Mouse (Mus musculus) kidney, adult 2 months (tissue): ENCODE results near the gene Mbd3. TPM values are rescaled to one million over a fixed set of nuclear protein-coding genes. Genes with fewer than 3 reads are reported as not detected.
A peak's percentile ranks its signal among the peaks of the same experiment; 100 is the strongest.

Source experiments
- DNase-seq: peaks from one replicate; pipeline ENCODE4 v3.0.0; 2021
- H3K27ac ChIP-seq: fragments of 200-500 bp; 2 replicates; pipeline ENCODE4 v1.5.1; 2012; ENCODE audit warnings: low read depth, low read length, control low read depth, inconsistent platforms; ENCODE audit not compliant: insufficient read depth
- H3K27me3 ChIP-seq: fragments of 200-500 bp; replicated peaks from 2 replicates; pipeline ENCODE4 v1.6.1; 2012; ENCODE audit warnings: mild to moderate bottlenecking, moderate library complexity, low read length, inconsistent platforms; ENCODE audit not compliant: control insufficient read depth, insufficient read depth
- H3K36me3 ChIP-seq: fragments of 200-500 bp; 2 replicates; pipeline ENCODE4 v1.6.1; 2012; ENCODE audit warnings: mild to moderate bottlenecking, moderate library complexity, low read length, inconsistent platforms; ENCODE audit not compliant: control insufficient read depth, insufficient read depth
- H3K4me1 ChIP-seq: fragments of 200-500 bp; 2 replicates; pipeline ENCODE4 v1.6.1; 2011; ENCODE audit warnings: low read length; ENCODE audit not compliant: control insufficient read depth, insufficient read depth
- H3K4me3 ChIP-seq: fragments of 200-500 bp; 2 replicates; pipeline ENCODE4 v1.5.1; 2011; ENCODE audit warnings: mild to moderate bottlenecking, low read depth, low read length, control low read depth; ENCODE audit not compliant: insufficient read depth
- CTCF ChIP-seq: fragments of 200-500 bp; conservative IDR thresholded peaks from 2 replicates; pipeline ENCODE4 v1.5.1; 2011; ENCODE audit warnings: low read depth, mild to moderate bottlenecking, control low read depth, low read length, moderate library complexity, mixed read lengths; ENCODE audit not compliant: insufficient read depth, insufficient read length
- POLR2A ChIP-seq: fragments of 200-500 bp; IDR thresholded peaks from one replicate; pipeline ENCODE4 v1.6.1; 2011; ENCODE audit warnings: low read depth, low read length, control low read depth
- WGBS: fragments of 180-500 bp; shearing (Covaris S2); methylation state at CpG from one replicate; pipeline ENCODE4 v1.1.7; 2018; 5-methylcytosine and 5-hydroxymethylcytosine counted together
- polyA plus RNA-seq: library from polyadenylated mRNA; depleted of rRNA; stranded (reverse); fragments of >200 nt; gene quantifications from 2 replicates; pipeline ENCODE4 v1.2.3, GENCODE M21; 2012

Gene Mbd3
- polyA plus RNA-seq, 1 experiment: 143 TPM

DNA sequence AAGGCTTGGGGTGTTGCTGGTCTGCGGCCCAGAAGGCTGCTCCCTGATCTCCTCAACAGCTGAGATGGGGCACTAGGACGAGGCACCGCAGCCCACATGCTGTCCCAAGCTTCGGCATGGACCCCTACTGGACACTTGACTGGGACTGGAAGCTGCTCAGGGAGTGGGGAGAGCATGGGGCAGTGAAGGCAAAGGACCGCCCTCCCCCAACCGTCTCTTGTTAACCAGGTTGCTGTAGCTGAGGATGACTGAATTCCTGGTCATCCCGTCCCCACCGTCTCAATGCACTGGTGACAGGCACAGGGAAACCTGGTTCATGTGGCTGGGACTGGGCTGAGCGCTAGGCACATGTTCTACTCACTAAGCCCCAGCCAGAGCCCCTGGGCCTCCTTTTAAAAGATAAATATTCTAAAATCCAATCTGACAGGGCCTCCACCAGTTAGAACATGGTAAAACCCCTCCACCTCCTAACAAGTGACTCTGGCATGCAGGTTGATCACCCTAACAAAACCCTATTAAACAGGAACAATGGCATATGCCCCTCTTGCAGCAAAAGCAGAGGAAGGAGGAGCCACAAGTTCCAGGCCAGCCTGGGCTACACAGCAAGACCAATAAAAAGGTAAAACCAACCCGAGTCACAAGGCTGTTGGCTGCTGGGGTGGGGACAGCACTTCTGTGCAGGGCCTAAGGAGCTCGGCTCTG lies 2.4 kb downstream of the Mbd3 start:
- Histone ChIP-seq H3K27me3 (no peaks in the 10 kb centered on the region), H3K4me1 (peaks cover 23% of the 10 kb centered on the region), H3K4me3 (no peak overlapping the region), H3K36me3 (no peaks in the 10 kb centered on the region; the same call in none of the 2 replicates), H3K27ac (no peak overlapping the region)
- TF ChIP-seq POLR2A: no peak
- TF ChIP-seq CTCF: no peak
- WGBS: 82% methylated on average over 11 of the region's 11 CpGs
- no peak for DNase-seq

DNA sequence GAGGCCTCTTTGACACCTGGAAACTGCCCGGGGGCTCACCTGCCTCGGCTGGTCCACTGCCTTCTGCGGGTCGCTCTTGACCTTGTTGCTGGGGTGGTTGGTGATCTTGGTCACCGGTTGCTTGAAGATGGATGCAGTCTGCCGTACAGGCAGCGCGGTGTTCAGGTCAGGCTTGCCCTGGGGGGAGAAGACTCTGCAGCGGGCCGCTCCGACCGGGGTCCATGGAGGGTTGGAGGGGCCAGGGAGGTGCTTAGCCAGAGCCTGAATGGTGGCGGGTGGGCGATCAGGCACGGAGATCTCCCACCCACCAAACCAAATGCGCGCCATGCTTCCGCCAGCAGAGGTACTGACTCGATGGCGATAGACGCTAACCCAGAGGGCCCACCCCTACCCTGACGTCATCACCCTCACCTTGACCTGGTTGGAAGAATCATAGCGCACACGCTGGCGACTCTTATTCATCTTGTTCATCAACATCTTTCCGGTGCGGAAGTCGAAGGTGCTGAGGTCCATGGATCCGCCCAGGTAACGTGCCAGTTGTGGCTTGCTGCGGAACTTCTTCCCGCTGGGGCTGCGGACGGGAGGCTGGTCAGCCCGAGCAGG lies 4.2 kb downstream of the Mbd3 start:
- Histone ChIP-seq H3K27me3 (no peaks in the 10 kb centered on the region), H3K4me3 (no peak overlapping the region), H3K36me3 (no peaks in the 10 kb centered on the region; the same call in 1 of the 2 replicates), H3K27ac (no peak overlapping the region), H3K4me1 (peaks cover 21% of the 10 kb centered on the region)
- DNase-seq: no peak
- no peak for TF ChIP-seq CTCF
- no peak for TF ChIP-seq POLR2A
- WGBS: 91% methylated on average over 35 of the region's 35 CpGs

DNA sequence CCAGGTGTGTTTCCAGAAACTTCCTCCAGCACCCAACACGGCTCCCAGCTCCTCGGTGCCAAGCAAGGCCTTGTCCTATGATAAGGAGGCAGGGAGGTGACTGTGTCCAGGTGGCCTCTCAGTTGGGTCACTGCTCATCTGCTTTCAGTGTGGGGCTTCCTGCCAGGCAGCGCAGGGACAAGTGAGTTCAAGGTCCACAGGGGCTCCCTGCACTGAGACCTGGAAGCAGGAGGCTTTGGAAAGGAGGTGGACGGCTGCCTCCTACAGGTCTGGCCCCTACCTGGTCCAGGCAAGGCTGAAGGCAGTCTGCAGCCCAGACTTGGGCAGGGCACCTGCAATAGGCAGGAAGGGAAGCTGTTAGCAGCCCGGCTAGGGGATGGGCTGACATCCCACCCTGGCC lies 6.7 kb downstream of the Mbd3 start:
- Histone ChIP-seq H3K27ac (no peak overlapping the region), H3K36me3 (no peaks in the 10 kb centered on the region; the same call in 1 of the 2 replicates), H3K4me3 (no peak overlapping the region), H3K4me1 (peaks cover 22% of the 10 kb centered on the region), H3K27me3 (no peaks in the 10 kb centered on the region)
- WGBS: 63% methylated on average over 5 of the region's 5 CpGs
- TF ChIP-seq CTCF (no peak; the same call in 1 of the 2 replicates), POLR2A (no peak)
- DNase-seq: peak; percentile 81

GRCm38 (mm10) chr10:80390697-80391096 lies 8.7 kb downstream of the Mbd3 start:
- 55% methylated on average over 9 of the region's 9 CpGs for WGBS
- peak; percentile 71 for DNase-seq
- no peaks in the 10 kb centered on the region; the same call in 1 of the 2 replicates for H3K36me3 ChIP-seq
- no peak overlapping the region for H3K27ac ChIP-seq
- peaks cover 20% of the 10 kb centered on the region; the same call in 1 of the 2 replicates for H3K4me1 ChIP-seq
- no peak overlapping the region for H3K4me3 ChIP-seq
- no peaks in the 10 kb centered on the region for H3K27me3 ChIP-seq
- TF ChIP-seq CTCF (no peak), POLR2A (no peak)

- Histone ChIP-seq H3K4me3 (no peak overlapping the region), H3K36me3 (no peaks in the 10 kb centered on the region), H3K27me3 (no peaks in the 10 kb centered on the region), H3K4me1 (peaks cover 20% of the 10 kb centered on the region; the same call in 1 of the 2 replicates), H3K27ac (no peak overlapping the region)
- TF ChIP-seq CTCF (no peak), POLR2A (no peak)
- WGBS: 52% methylated on average over 4 of the region's 4 CpGs
- DNase-seq: peak; percentile 45
Measured at GRCm38 (mm10) chr10:80389185-80389708, 10.1 kb downstream of the Mbd3 start.

GRCm38 (mm10) chr10:80388731-80389130 lies 10.6 kb downstream of the Mbd3 start:
- 32% methylated on average over 2 of the region's 2 CpGs for WGBS
- no peak overlapping the region for H3K4me3 ChIP-seq
- no peak overlapping the region for H3K27ac ChIP-seq

DNA sequence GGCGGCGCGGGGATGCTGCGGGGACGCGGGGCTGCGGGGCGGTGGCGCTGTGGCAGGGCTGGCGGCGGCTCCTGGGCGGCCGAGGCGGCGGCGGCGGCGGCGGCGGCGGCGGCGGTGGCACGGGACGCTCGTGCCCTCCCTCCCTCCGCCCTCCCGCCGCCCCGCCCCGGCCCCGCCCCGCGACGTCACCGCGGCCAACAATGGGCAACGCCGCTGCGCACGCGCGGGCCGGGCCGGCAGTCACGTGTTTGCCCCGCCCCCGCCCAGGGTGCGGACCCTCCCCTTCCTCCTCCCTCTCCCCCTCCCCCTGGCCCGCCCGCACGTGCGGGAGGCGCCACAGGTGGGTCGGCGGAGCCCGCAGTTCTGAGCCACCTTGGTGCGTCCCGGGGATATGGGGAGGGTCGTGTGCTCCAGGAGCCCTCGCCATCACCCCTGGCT lies 11.8 kb downstream of the Mbd3 start, which contains the start of gene Mex3d:
Gene Mex3d (minus strand): TSS at position 138 of the 438 bp plus-strand sequence.
- H3K36me3 ChIP-seq: no peaks in the 10 kb centered on the region
- H3K27ac ChIP-seq: peak within 1 kb of the TSS; percentile 46
- 2% methylated on average over 43 of the region's 61 CpGs for WGBS

More at GRCm38 (mm10) chr10:80388731-80389130, 10.6 kb downstream of the Mbd3 start:
- Histone ChIP-seq H3K36me3 (no peaks in the 10 kb centered on the region), H3K27me3 (no peaks in the 10 kb centered on the region), H3K4me1 (peaks cover 20% of the 10 kb centered on the region; the same call in 1 of the 2 replicates)
- no peak for TF ChIP-seq POLR2A
- no peak for TF ChIP-seq CTCF
- DNase-seq: no peak

More for the DNA sequence above, 11.8 kb downstream of the Mbd3 start, which contains the start of gene Mex3d:
- DNase-seq: peak; percentile 92
- no peaks in the 10 kb centered on the region for H3K27me3 ChIP-seq
- H3K4me1 ChIP-seq: peaks cover 13% of the 10 kb centered on the region; the same call in 1 of the 2 replicates
- no peak for TF ChIP-seq CTCF
- peak within 1 kb of the TSS; percentile 73 for H3K4me3 ChIP-seq
